Mouse (Mus musculus): ENCODE measurements around the gene Slc6a6. TPM values are rescaled to one million over a fixed set of nuclear protein-coding genes. Genes with fewer than 3 reads are reported as not detected.

The Slc6a6 gene
- total and polyA plus RNA-seq, 2 experiments: 34.8 to 96.5 TPM

DNA sequence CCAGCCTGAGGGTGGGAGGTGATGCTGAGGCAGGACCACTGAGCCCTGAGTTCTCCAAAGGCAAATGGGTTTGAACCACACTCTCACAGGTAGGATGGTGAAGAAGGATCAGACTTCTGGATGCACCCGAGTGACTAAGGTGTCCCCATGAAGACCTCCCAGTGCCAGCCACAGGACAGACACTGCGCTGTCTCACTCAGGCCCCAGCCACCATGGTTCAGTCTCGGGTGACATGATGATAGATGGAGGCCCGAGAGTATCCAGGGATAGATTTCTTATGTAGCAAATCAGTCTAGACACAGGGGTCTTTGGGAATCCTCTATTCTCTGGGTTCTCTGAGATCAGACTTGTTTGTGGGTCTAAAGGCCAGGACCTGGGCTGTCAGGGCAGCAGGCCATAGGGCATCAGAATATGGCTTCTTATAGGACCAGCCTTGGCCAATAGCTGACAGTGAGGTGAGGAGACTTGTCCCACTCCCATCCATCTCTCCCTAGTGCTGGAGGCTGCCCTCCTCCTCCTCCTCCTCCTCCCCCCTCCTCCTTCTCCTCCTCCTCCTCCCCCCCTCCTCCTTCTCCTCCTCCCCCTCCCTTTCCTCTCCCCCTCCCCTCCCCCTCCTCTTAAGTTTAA is 36.8 kb downstream of the Slc6a6 start:
- H3K79me2 ChIP-seq (ENCODE audit: control insufficient read depth, insufficient read depth, low read length): peaks cover 14% of the 10 kb centered on the region; the same call in 1 of the 2 replicates
- DNase-seq (ENCODE audit: extremely low read depth, low read depth, low spot score): no peak
- no peak overlapping the region for H3K9ac ChIP-seq (ENCODE audit: low read depth, low read length)
- no peaks in the 10 kb centered on the region for H3K27me3 ChIP-seq (ENCODE audit: control insufficient read depth, insufficient read depth, low read length)
- no peak overlapping the region for H3K4me3 ChIP-seq (ENCODE audit: insufficient read depth, low read depth, low read length)
- H3K36me3 ChIP-seq (ENCODE audit: control insufficient read depth, insufficient read depth, low read length): peaks cover 15% of the 10 kb centered on the region; the same call in 1 of the 2 replicates
- peaks cover 36% of the 10 kb centered on the region for H3K4me1 ChIP-seq (ENCODE audit: control insufficient read depth, insufficient read depth, low read length)
- TF ChIP-seq POLR2A (IDR thresholded peaks at IDR 0.05; ENCODE audit: extremely low read depth, insufficient read depth, low read length) (no peak), CTCF (IDR thresholded peaks at IDR 0.05; ENCODE audit: low read depth, low read length) (no peak)
- WGBS: 89% methylated on average over 4 of the region's 4 CpGs
- no peak overlapping the region for H3K27ac ChIP-seq (replicated peaks; ENCODE audit: insufficient read depth, low read depth, low read length)

DNA sequence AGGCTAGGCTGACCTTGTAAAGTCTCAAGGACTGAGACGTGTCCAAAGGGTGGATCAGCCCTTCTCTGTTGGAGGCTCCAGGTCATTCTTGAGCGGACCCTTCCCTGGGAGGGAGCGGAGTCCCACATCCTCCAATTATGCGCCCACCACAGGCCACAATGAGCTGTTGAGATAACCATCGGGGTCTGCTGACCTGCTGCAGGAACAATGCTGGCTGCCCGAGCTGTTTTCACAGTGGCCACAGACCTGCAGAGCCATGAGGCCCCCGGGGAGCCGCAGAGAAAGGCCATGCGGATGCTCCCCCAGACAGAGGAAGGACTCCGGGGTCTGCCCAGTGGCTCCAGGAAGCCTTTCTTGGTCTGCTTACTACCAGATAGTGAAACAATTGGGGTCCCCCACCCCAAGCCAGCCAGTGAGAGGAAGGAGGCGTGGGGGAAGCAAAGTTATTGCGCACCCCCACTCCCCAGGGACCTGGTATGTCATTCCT is 37.4 kb downstream of the Slc6a6 start:
- WGBS: 83% methylated on average over 12 of the region's 12 CpGs
- no peaks in the 10 kb centered on the region for H3K27me3 ChIP-seq (ENCODE audit: control insufficient read depth, insufficient read depth, low read length)

DNA sequence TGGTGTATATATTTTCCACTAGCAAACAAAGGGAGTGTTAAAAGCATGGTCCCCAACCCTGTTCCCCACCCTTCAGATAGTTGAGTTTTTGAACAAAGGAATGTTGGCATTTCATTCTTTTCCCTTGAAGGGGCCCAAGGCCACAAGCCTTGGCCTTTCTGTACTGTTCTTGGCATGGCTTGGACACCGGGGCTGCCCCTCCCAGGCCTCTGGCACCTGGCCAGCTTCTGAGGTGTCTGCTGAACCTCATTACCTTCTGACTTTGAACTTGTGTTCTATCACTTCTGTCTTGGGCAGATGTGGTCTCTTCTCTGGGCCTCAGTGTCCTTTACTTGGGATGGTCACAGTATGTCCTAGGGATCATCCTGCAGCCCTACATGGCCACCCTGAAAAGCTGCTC is 43.5 kb downstream of the Slc6a6 start:
- 24% methylated on average over 1 of the region's 1 CpGs for WGBS
- Histone ChIP-seq H3K36me3 (ENCODE audit: control insufficient read depth, insufficient read depth, low read length) (peaks cover 32% of the 10 kb centered on the region; the same call in 1 of the 2 replicates), H3K27ac (replicated peaks; ENCODE audit: insufficient read depth, low read depth, low read length) (no peak overlapping the region), H3K4me1 (ENCODE audit: control insufficient read depth, insufficient read depth, low read length) (no peaks in the 10 kb centered on the region), H3K4me3 (ENCODE audit: insufficient read depth, low read depth, low read length) (no peak overlapping the region), H3K27me3 (ENCODE audit: control insufficient read depth, insufficient read depth, low read length) (no peaks in the 10 kb centered on the region), H3K79me2 (ENCODE audit: control insufficient read depth, insufficient read depth, low read length) (no peaks in the 10 kb centered on the region; the same call in 1 of the 2 replicates), H3K9ac (ENCODE audit: low read depth, low read length) (no peak overlapping the region)
- no peak for TF ChIP-seq POLR2A (IDR thresholded peaks at IDR 0.05; ENCODE audit: extremely low read depth, insufficient read depth, low read length)
- no peak for TF ChIP-seq CTCF (IDR thresholded peaks at IDR 0.05; ENCODE audit: low read depth, low read length)
- no peak for DNase-seq (ENCODE audit: extremely low read depth, low read depth, low spot score)

More for the DNA sequence above, 37.4 kb downstream of the Slc6a6 start:
- TF ChIP-seq POLR2A (IDR thresholded peaks at IDR 0.05; ENCODE audit: extremely low read depth, insufficient read depth, low read length) (no peak), CTCF (IDR thresholded peaks at IDR 0.05; ENCODE audit: low read depth, low read length) (no peak)
- peaks cover 14% of the 10 kb centered on the region; the same call in 1 of the 2 replicates for H3K79me2 ChIP-seq (ENCODE audit: control insufficient read depth, insufficient read depth, low read length)
- peaks cover 32% of the 10 kb centered on the region for H3K4me1 ChIP-seq (ENCODE audit: control insufficient read depth, insufficient read depth, low read length)
- no peak overlapping the region for H3K27ac ChIP-seq (replicated peaks; ENCODE audit: insufficient read depth, low read depth, low read length)
- peaks cover 21% of the 10 kb centered on the region; the same call in 1 of the 2 replicates for H3K36me3 ChIP-seq (ENCODE audit: control insufficient read depth, insufficient read depth, low read length)
- H3K9ac ChIP-seq (ENCODE audit: low read depth, low read length): no peak overlapping the region
- no peak for DNase-seq (ENCODE audit: extremely low read depth, low read depth, low spot score)
- H3K4me3 ChIP-seq (ENCODE audit: insufficient read depth, low read depth, low read length): no peak overlapping the region

DNA sequence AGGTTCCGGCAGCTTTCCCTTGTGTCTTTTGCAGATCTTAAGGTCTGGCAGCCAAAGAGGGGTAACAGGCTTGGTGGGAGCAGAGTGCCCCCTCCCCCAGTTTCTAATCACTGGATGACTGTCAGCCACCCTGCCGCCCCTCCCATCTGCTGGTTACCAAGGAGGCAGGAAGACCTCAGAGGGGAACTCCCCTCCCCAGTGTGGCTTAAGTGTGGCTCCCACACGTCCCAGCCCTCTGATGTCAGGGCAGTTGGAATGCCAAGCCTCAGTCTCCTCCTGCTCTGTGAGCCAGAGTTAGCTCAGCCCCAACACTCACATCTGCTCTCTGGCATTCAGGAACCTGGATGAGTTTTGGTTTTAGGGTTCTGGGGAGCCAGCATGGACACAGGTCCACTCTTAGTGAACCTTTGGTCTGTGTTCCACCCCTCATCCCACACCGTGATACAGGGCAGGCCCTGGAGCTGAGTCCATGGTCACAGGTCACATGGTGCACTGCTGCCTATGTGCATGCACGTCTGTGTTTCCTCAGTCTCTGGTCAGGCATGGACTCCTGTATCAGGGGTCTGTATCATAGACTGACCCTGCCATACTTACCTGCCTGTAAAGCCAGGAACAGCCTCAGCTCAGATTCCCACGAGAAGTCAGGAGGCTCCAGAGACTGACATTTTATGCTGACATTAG is 45.2 kb downstream of the Slc6a6 start:
- WGBS: 60% methylated on average over 6 of the region's 6 CpGs

DNA sequence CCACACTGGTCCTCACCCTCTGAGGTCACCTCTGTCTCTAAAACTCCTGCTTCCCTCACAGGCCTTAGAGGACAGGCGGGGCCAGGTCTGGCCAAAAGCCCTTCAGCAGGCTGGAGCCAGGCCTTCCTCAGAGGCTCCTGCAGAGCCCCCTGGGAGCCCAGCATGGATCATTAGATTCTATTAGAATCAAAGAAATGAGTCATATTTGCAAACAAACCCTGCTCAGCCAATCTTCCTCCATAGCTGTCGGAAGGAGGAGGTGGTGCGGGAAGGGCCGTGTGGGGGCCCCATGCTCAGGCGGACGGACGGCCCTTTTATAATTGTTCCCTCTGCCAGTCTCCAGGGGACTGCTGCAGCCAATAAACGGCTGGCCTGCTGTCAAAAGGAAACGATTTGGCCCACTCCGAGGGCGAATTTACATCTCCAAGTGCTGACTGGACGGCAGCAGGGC is 45.8 kb downstream of the Slc6a6 start:
- H3K4me1 ChIP-seq (ENCODE audit: control insufficient read depth, insufficient read depth, low read length): no peaks in the 10 kb centered on the region
- peaks cover 25% of the 10 kb centered on the region; the same call in 1 of the 2 replicates for H3K36me3 ChIP-seq (ENCODE audit: control insufficient read depth, insufficient read depth, low read length)
- DNase-seq (ENCODE audit: extremely low read depth, low read depth, low spot score): no peak
- no peak overlapping the region for H3K9ac ChIP-seq (ENCODE audit: low read depth, low read length)
- no peak for TF ChIP-seq CTCF (IDR thresholded peaks at IDR 0.05; ENCODE audit: low read depth, low read length)
- TF ChIP-seq POLR2A (IDR thresholded peaks at IDR 0.05; ENCODE audit: extremely low read depth, insufficient read depth, low read length): no peak
- H3K27me3 ChIP-seq (ENCODE audit: control insufficient read depth, insufficient read depth, low read length): no peaks in the 10 kb centered on the region
- H3K4me3 ChIP-seq (ENCODE audit: insufficient read depth, low read depth, low read length): no peak overlapping the region
- no peaks in the 10 kb centered on the region; the same call in 1 of the 2 replicates for H3K79me2 ChIP-seq (ENCODE audit: control insufficient read depth, insufficient read depth, low read length)
- 79% methylated on average over 12 of the region's 12 CpGs for WGBS
- no peak overlapping the region for H3K27ac ChIP-seq (replicated peaks; ENCODE audit: insufficient read depth, low read depth, low read length)

More for the DNA sequence above, 45.2 kb downstream of the Slc6a6 start:
- Histone ChIP-seq H3K4me3 (ENCODE audit: insufficient read depth, low read depth, low read length) (no peak overlapping the region), H3K9ac (ENCODE audit: low read depth, low read length) (no peak overlapping the region), H3K4me1 (ENCODE audit: control insufficient read depth, insufficient read depth, low read length) (no peaks in the 10 kb centered on the region), H3K36me3 (ENCODE audit: control insufficient read depth, insufficient read depth, low read length) (peaks cover 24% of the 10 kb centered on the region; the same call in 1 of the 2 replicates), H3K27me3 (ENCODE audit: control insufficient read depth, insufficient read depth, low read length) (no peaks in the 10 kb centered on the region), H3K79me2 (ENCODE audit: control insufficient read depth, insufficient read depth, low read length) (no peaks in the 10 kb centered on the region; the same call in 1 of the 2 replicates), H3K27ac (replicated peaks; ENCODE audit: insufficient read depth, low read depth, low read length) (no peak overlapping the region)
- peak; percentile 84 for DNase-seq (ENCODE audit: extremely low read depth, low read depth, low spot score)
- TF ChIP-seq POLR2A (IDR thresholded peaks at IDR 0.05; ENCODE audit: extremely low read depth, insufficient read depth, low read length) (no peak), CTCF (IDR thresholded peaks at IDR 0.05; ENCODE audit: low read depth, low read length) (no peak)
